ENCODE assay signal across 24 mouse cellular contexts in the genomic region with DNA sequence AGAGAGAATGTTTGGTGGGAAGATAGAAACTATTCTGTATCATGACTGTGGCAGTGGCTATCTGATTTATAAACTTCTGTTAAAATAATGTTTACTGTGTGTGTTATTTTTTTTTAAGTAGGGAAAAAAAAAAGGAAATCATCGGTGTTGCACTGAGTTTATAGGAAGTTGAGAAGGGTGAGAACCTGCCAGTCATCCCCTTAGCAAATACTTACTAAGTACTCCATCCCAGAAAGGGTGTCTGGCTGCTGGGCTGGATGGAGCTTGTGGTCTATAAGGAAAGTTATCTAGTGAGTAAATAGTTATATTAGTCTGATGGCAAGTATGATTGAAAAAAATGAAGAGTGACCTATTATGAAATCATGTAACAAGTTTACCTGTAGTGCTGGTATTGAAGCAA. TPM values are rescaled to one million over a fixed set of nuclear protein-coding genes. Genes with fewer than 3 reads are reported as not detected.
DNase-seq lines count a peak whose midpoint lies in the region; ATAC-seq and TF ChIP-seq lines count a peak whose summit lies in the region.
"Had no signal": no experiment of that assay in that cellular context is flagged by ENCODE, and none has a peak within 500 bp of the region (broad histone marks: within the 10 kb centered on the region; RNA-seq: fewer than 3 reads in every experiment).

No protein-coding gene starts in this region.

- no peak for TF ChIP-seq CTCF in MEL (IDR thresholded peaks at IDR 0.05 in 2 of 3, conservative IDR thresholded peaks at IDR 0.05 in 1 of 3; ENCODE audit: control insufficient read depth in 1 of 3, insufficient read depth in 1 of 3, low read depth in 2 of 3, low read length in 3 of 3, poor library complexity in 1 of 3, severe bottlenecking in 1 of 3)

- no peaks in the 10 kb centered on the region for H3K9me3 ChIP-seq in MEL (replicated peaks; ENCODE audit: insufficient read depth, low read length)
- no peaks in the 10 kb centered on the region for H3K9me3 ChIP-seq in forebrain, embryonic 14.5 days (replicated peaks; ENCODE audit: control insufficient read depth, low read length)
- H3K9me3 ChIP-seq: embryonic facial prominence, embryonic 10.5 days; embryonic facial prominence, embryonic 12.5 days; forebrain, embryonic 13.5 days; G1E had no signal

- no peak overlapping the region for H3K27ac ChIP-seq in MEL (ENCODE audit: control insufficient read depth, low read depth, low read length)
- no peak overlapping the region for H3K27ac ChIP-seq in forebrain, embryonic 14.5 days (ENCODE audit: low read depth, low read length)
- H3K27ac ChIP-seq: embryonic facial prominence, embryonic 10.5 days; embryonic facial prominence, embryonic 12.5 days; forebrain, embryonic 13.5 days had no signal

- 84% methylated on average over 1 of the region's 1 CpGs for WGBS in forebrain, embryonic 14.5 days

- DNase-seq in 416B (ENCODE audit: low read depth) (peak; percentile 33), MEL (ENCODE audit: low read depth, low spot score) (no peak)
- DNase-seq in embryo, embryonic 10.5 days (ENCODE audit: low spot score): no peak
- DNase-seq in forebrain, embryonic 14.5 days (ENCODE audit: low spot score): no peak
- no peak for DNase-seq in thymus, postnatal 0 days (ENCODE audit: low spot score)
- DNase-seq: adrenal gland, adult 2 months; adrenal gland, postnatal 10 days; adrenal gland, postnatal 25 days; B cell, adult 2 months; cerebellum, adult 11 months; cerebellum, adult 18-20 months; cerebellum, adult 8-10 months; cerebellum, adult 9-11 months; cerebellum, postnatal 14 days; cerebellum, postnatal 36 days had no signal

- TF ChIP-seq POLR2A in MEL (IDR thresholded peaks at IDR 0.05; ENCODE audit: control insufficient read depth in 1 of 2, insufficient read depth in 1 of 2, low read depth in 1 of 2, low read length in 2 of 2, poor library complexity in 1 of 2): no peak

- H3K27me3 ChIP-seq in MEL (ENCODE audit: control insufficient read depth in 1 of 2, insufficient read depth in 2 of 2, low read length in 2 of 2): no peaks in the 10 kb centered on the region
- H3K27me3 ChIP-seq in forebrain, embryonic 14.5 days (replicated peaks; ENCODE audit: control insufficient read depth, insufficient read depth, low read length): no peaks in the 10 kb centered on the region
- H3K27me3 ChIP-seq: CH12.LX; embryonic facial prominence, embryonic 12.5 days; forebrain, embryonic 13.5 days had no signal

- no peak for TF ChIP-seq EP300 in MEL (IDR thresholded peaks at IDR 0.05; ENCODE audit: low read depth in 1 of 2, low read length in 2 of 2)

- no peak overlapping the region for H3K4me3 ChIP-seq in MEL (ENCODE audit: control insufficient read depth in 1 of 2, insufficient read depth in 1 of 2, low read depth in 2 of 2, low read length in 2 of 2)
- no peak overlapping the region for H3K4me3 ChIP-seq in forebrain, embryonic 14.5 days (ENCODE audit: low read depth, low read length)
- H3K4me3 ChIP-seq: embryonic facial prominence, embryonic 10.5 days; embryonic facial prominence, embryonic 12.5 days; forebrain, embryonic 13.5 days had no signal

- H3K4me2 ChIP-seq in forebrain, embryonic 14.5 days (ENCODE audit: low read length): no peak overlapping the region
- H3K4me2 ChIP-seq: embryonic facial prominence, embryonic 12.5 days; forebrain, embryonic 13.5 days had no signal

- TF ChIP-seq RAD21 in MEL (IDR thresholded peaks at IDR 0.05; ENCODE audit: low read depth, low read length): no peak

- no peaks in the 10 kb centered on the region for H3K79me2 ChIP-seq in MEL (ENCODE audit: control insufficient read depth, insufficient read depth, low read length, poor library complexity)

- peak; percentile 61 for ATAC-seq in megakaryocyte, adult 5-6 weeks (ENCODE audit: poor library complexity, severe bottlenecking)
- ATAC-seq in neutrophil, adult 5-6 weeks (ENCODE audit: extremely low read depth, insufficient number of reproducible peaks, low FRiP score, poor library complexity, severe bottlenecking): peak; percentile 39; the same call in 1 of the 2 replicates
- ATAC-seq in forebrain, embryonic 14.5 days: no peak
- ATAC-seq: CD4-positive, CD25-positive, alpha-beta regulatory T cell, adult 4 months; forebrain, embryonic 13.5 days; forebrain, embryonic 16.5 days had no signal

- no peaks in the 10 kb centered on the region for H3K4me1 ChIP-seq in MEL (ENCODE audit: control insufficient read depth in 1 of 2, insufficient read depth in 2 of 2, low read length in 2 of 2)
- no peaks in the 10 kb centered on the region for H3K4me1 ChIP-seq in forebrain, embryonic 14.5 days (ENCODE audit: control insufficient read depth, insufficient read depth, low read length)
- H3K4me1 ChIP-seq: embryonic facial prominence, embryonic 10.5 days; embryonic facial prominence, embryonic 12.5 days; forebrain, embryonic 13.5 days had no signal

- H3K9ac ChIP-seq in MEL (ENCODE audit: control insufficient read depth, low read depth, low read length, poor library complexity, severe bottlenecking): no peak overlapping the region
- no peak overlapping the region for H3K9ac ChIP-seq in forebrain, embryonic 14.5 days (ENCODE audit: low read length)
- H3K9ac ChIP-seq: embryonic facial prominence, embryonic 12.5 days; forebrain, embryonic 13.5 days had no signal

- no peaks in the 10 kb centered on the region for H3K36me3 ChIP-seq in MEL (ENCODE audit: control insufficient read depth in 1 of 2, insufficient read depth in 2 of 2, low read length in 2 of 2)
- H3K36me3 ChIP-seq in forebrain, embryonic 14.5 days (ENCODE audit: control insufficient read depth, insufficient read depth, low read length): no peaks in the 10 kb centered on the region
- H3K36me3 ChIP-seq: embryonic facial prominence, embryonic 10.5 days; embryonic facial prominence, embryonic 12.5 days; G1E had no signal

TF ChIP-seq in MEL, 35 proteins besides CTCF, POLR2A, EP300 and RAD21:
- 0 out of 2 replicates have a peak, but pooled peaks have one; percentile 14 for TF ChIP-seq ZNF384 (IDR thresholded peaks at IDR 0.05; ENCODE audit: low read depth, low read length)
- no peak for TF ChIP-seq HCFC1 (IDR thresholded peaks at IDR 0.05; ENCODE audit: low read depth, low read length)
TF ChIP-seq in MEL: peak in this region for 1.

RNA-seq across cellular contexts. Expression of gene Nfkbiz, which starts 37.1 kb away (rescaled TPM):
- total RNA-seq in MEL (2012; rRNA removed): 1.3 and 1.4 TPM in 2 replicates
- polyA plus RNA-seq in MEL (2012; ENCODE audit: insufficient read depth in 1 of 2, insufficient read length in 2 of 2, low read depth in 1 of 2, low replicate concordance in 2 of 2, missing spikeins in 1 of 2): 1 to 10 TPM in 1 of 2 experiments, not detected in 1; 2.4 TPM
- total RNA-seq in megakaryocyte, adult 5-6 weeks (2015): 33.3 and 44.9 TPM in 2 replicates
- 31.2 and 32.7 TPM in 2 replicates for total RNA-seq in megakaryocyte, adult 5-6 weeks (2017)
- 138 and 154 TPM in 2 replicates for total RNA-seq in neutrophil, adult 5-6 weeks (2017)
- 0.99 and 1.3 TPM in 2 replicates for polyA plus RNA-seq in forebrain, embryonic 14.5 days (2014; fragmentation: Nextera tagmentation; extraction: Ambion mirVana)
- 6.0 and 6.3 TPM in 2 replicates for polyA plus RNA-seq in thymus, postnatal 0 days (2015; fragmentation: Nextera tagmentation; extraction: Ambion mirVana)

Comparison
In these comparisons a context has a peak if more than half of its experiments do, and no peak if none do; other contexts are left out.
1. RNA of gene Nfkbiz, which starts 37.1 kb away (total RNA-seq): 138 to 154 TPM in neutrophil, adult 5-6 weeks and 31.2 to 44.9 TPM in megakaryocyte, adult 5-6 weeks; 1.3 to 1.4 TPM in MEL; every median in the first group is over 10 times any median in the second.